Comparison of ENCODE assay signal across 8 mouse cellular contexts in genomic region chr6:91472868-91473804, GRCm38 (mm10). TPM values are rescaled to one million over a fixed set of nuclear protein-coding genes. Genes with fewer than 3 reads are reported as not detected.
DNase-seq lines count a peak whose midpoint lies in the region; ATAC-seq and TF ChIP-seq lines count a peak whose summit lies in the region.

TSS of gene Chchd4 (minus strand) at chr6:91473546.
TSS of gene Tmem43 (plus strand) at chr6:91473703.

- WGBS in bone marrow, adult 2 months, result under 1% methylated on average over 74 of the region's 74 CpGs
- under 1% methylated on average over 67 of the region's 74 CpGs for WGBS in embryonic facial prominence, embryonic 15.5 days
- WGBS in limb, embryonic 14.5 days, result under 1% methylated on average over 74 of the region's 74 CpGs
- WGBS in midbrain, postnatal 0 days, result under 1% methylated on average over 74 of the region's 74 CpGs

- peak within 1 kb of the TSS; percentile 53 for H3K27ac ChIP-seq in bone marrow, adult 2 months (ENCODE audit: control insufficient read depth, insufficient read depth, low read depth, low read length, poor library complexity)
- peak within 1 kb of the TSS; percentile 84 for H3K27ac ChIP-seq in embryonic facial prominence, embryonic 15.5 days (replicated peaks)
- H3K27ac ChIP-seq in limb, embryonic 14.5 days (replicated peaks; ENCODE audit: low read depth, low read length), result peak within 1 kb of the TSS; percentile 75
- peak within 1 kb of the TSS; percentile 75 for H3K27ac ChIP-seq in midbrain, postnatal 0 days (ENCODE audit: low read depth, low read length)

- peak; percentile 96 for ATAC-seq in embryonic facial prominence, embryonic 15.5 days (ENCODE audit: insufficient number of reproducible peaks, low FRiP score, low TSS enrichment, low read depth)
- peak; percentile 95 for ATAC-seq in limb, embryonic 14.5 days (ENCODE audit: low FRiP score, low read depth)
- ATAC-seq in midbrain, postnatal 0 days (ENCODE audit: low FRiP score), result peak; percentile 92

- TF ChIP-seq POLR2A in bone marrow, adult 2 months (IDR thresholded peaks at IDR 0.05; ENCODE audit: borderline replicate concordance, control insufficient read depth, low read depth, low read length), result peak; percentile 53; the same call in 1 of the 2 replicates
- TF ChIP-seq POLR2A in limb, embryonic 14.5 days (IDR thresholded peaks at IDR 0.05; ENCODE audit: borderline replicate concordance, extremely low read depth, insufficient read depth, insufficient read length), result peak; percentile 67; the same call in 1 of the 2 replicates

- H3K4me3 ChIP-seq in bone marrow, adult 2 months (replicated peaks; ENCODE audit: control insufficient read depth, low read depth, low read length), result peak within 1 kb of the TSS; percentile 93
- peak within 1 kb of the TSS; percentile 87 for H3K4me3 ChIP-seq in embryonic facial prominence, embryonic 15.5 days (replicated peaks)
- peak within 1 kb of the TSS; percentile 64 for H3K4me3 ChIP-seq in limb, embryonic 14.5 days (replicated peaks; ENCODE audit: low read length)
- peak within 1 kb of the TSS; percentile 85 for H3K4me3 ChIP-seq in midbrain, postnatal 0 days (ENCODE audit: low read depth, low read length)

- H3K9me3 ChIP-seq in embryonic facial prominence, embryonic 15.5 days (replicated peaks), result no peaks in the 10 kb centered on the region
- no peaks in the 10 kb centered on the region for H3K9me3 ChIP-seq in limb, embryonic 14.5 days (ENCODE audit: control insufficient read depth, low read length)
- no peaks in the 10 kb centered on the region for H3K9me3 ChIP-seq in midbrain, postnatal 0 days (ENCODE audit: low read length)

- peak; percentile 100 for DNase-seq in 416B (ENCODE audit: low read depth)
- peak; percentile 100 for DNase-seq in heart, adult 8-10 months (ENCODE audit: low spot score)
- peak; percentile 99 for DNase-seq in kidney, adult 9 months
- peak; percentile 100 for DNase-seq in limb, embryonic 14.5 days (ENCODE audit: low spot score)
- peak; percentile 99 for DNase-seq in midbrain, postnatal 0 days (ENCODE audit: low spot score)
- peak; percentile 94 to 97 for DNase-seq in spleen, postnatal 14 days (ENCODE audit: low spot score in 2 of 2)

- peak within 1 kb of the TSS; percentile 85 for H3K9ac ChIP-seq in embryonic facial prominence, embryonic 15.5 days
- H3K9ac ChIP-seq in limb, embryonic 14.5 days (ENCODE audit: low read depth, low read length, severe bottlenecking), result peak within 1 kb of the TSS; percentile 81
- H3K9ac ChIP-seq in midbrain, postnatal 0 days (replicated peaks; ENCODE audit: low read length, poor library complexity, severe bottlenecking), result peak within 1 kb of the TSS; percentile 77

- TF ChIP-seq CTCF in bone marrow, adult 2 months (IDR thresholded peaks at IDR 0.05; ENCODE audit: control insufficient read depth, insufficient read depth, low read length), result no peak
- peak; percentile 34 for TF ChIP-seq CTCF in midbrain, postnatal 0 days (IDR thresholded peaks at IDR 0.05)

- H3K4me1 ChIP-seq in bone marrow, adult 2 months (ENCODE audit: control insufficient read depth, insufficient read depth, low read length), result no peaks in the 10 kb centered on the region
- peaks cover 23% of the 10 kb centered on the region for H3K4me1 ChIP-seq in embryonic facial prominence, embryonic 15.5 days
- peaks cover 17% of the 10 kb centered on the region for H3K4me1 ChIP-seq in limb, embryonic 14.5 days (ENCODE audit: control insufficient read depth, insufficient read depth, low read length)
- peaks cover 13% of the 10 kb centered on the region for H3K4me1 ChIP-seq in midbrain, postnatal 0 days (ENCODE audit: insufficient read depth, low read length)

- no peaks in the 10 kb centered on the region for H3K27me3 ChIP-seq in embryonic facial prominence, embryonic 15.5 days
- no peaks in the 10 kb centered on the region for H3K27me3 ChIP-seq in limb, embryonic 14.5 days (ENCODE audit: control insufficient read depth, insufficient read depth, low read length)
- no peaks in the 10 kb centered on the region for H3K27me3 ChIP-seq in midbrain, postnatal 0 days (ENCODE audit: insufficient read depth, low read length)

- peak within 1 kb of the TSS; percentile 76 for H3K4me2 ChIP-seq in embryonic facial prominence, embryonic 15.5 days (replicated peaks)
- peak within 1 kb of the TSS; percentile 78 for H3K4me2 ChIP-seq in limb, embryonic 14.5 days (replicated peaks; ENCODE audit: low read depth, low read length, severe bottlenecking)
- peak within 1 kb of the TSS; percentile 83 for H3K4me2 ChIP-seq in midbrain, postnatal 0 days (ENCODE audit: low read depth, low read length, poor library complexity, severe bottlenecking)

- H3K36me3 ChIP-seq in embryonic facial prominence, embryonic 15.5 days, result peaks cover 20% of the 10 kb centered on the region
- peaks cover 16% of the 10 kb centered on the region for H3K36me3 ChIP-seq in limb, embryonic 14.5 days (ENCODE audit: control insufficient read depth, insufficient read depth, low read length)
- H3K36me3 ChIP-seq in midbrain, postnatal 0 days (ENCODE audit: insufficient read depth, low read length), result peaks cover 15% of the 10 kb centered on the region

RNA-seq across cellular contexts. Expression of gene Chchd4, which starts in this region (rescaled TPM):
- polyA plus RNA-seq in bone marrow, adult 2 months (2011; ENCODE audit: insufficient read depth, insufficient read length, low replicate concordance, missing spikeins), result 5.7 and 6.7 TPM in 2 replicates
- 22.2 and 22.3 TPM in 2 replicates for polyA plus RNA-seq in embryonic facial prominence, embryonic 15.5 days (2015; fragmentation: Nextera tagmentation; extraction: Ambion mirVana)
- total RNA-seq in heart, adult 8-10 months (2022), result 10 to 100 TPM; 14.5 to 20.5 (median 16.6) TPM
- 8.2 and 9.3 TPM in 2 replicates for polyA plus RNA-seq in limb, embryonic 14.5 days (2012; rRNA removed)
- polyA plus RNA-seq in limb, embryonic 14.5 days (2014; fragmentation: Nextera tagmentation; extraction: Ambion mirVana), result 22.0 and 23.4 TPM in 2 replicates
- total RNA-seq in midbrain, postnatal 0 days (2014; rRNA removed), result 17.8 and 20.8 TPM in 2 replicates
- 36.2 and 38.2 TPM in 2 replicates for polyA plus RNA-seq in midbrain, postnatal 0 days (2015; fragmentation: Nextera tagmentation; extraction: Ambion mirVana)

RNA-seq across cellular contexts. Expression of gene Tmem43, which starts in this region (rescaled TPM):
- polyA plus RNA-seq in bone marrow, adult 2 months (2011; ENCODE audit: insufficient read depth, insufficient read length, low replicate concordance, missing spikeins), result 12.6 and 27.9 TPM in 2 replicates
- polyA plus RNA-seq in embryonic facial prominence, embryonic 15.5 days (2015; fragmentation: Nextera tagmentation; extraction: Ambion mirVana), result 65.7 and 69.6 TPM in 2 replicates
- 10 to 100 TPM; 22.0 to 29.4 (median 26.1) TPM for total RNA-seq in heart, adult 8-10 months (2022)
- 60.3 and 70.0 TPM in 2 replicates for polyA plus RNA-seq in limb, embryonic 14.5 days (2012; rRNA removed)
- 64.8 and 65.7 TPM in 2 replicates for polyA plus RNA-seq in limb, embryonic 14.5 days (2014; fragmentation: Nextera tagmentation; extraction: Ambion mirVana)
- 90.0 and 90.2 TPM in 2 replicates for total RNA-seq in midbrain, postnatal 0 days (2014; rRNA removed)
- 57.2 and 58.7 TPM in 2 replicates for polyA plus RNA-seq in midbrain, postnatal 0 days (2015; fragmentation: Nextera tagmentation; extraction: Ambion mirVana)

Comparison
In these comparisons a context has a peak if more than half of its experiments do, and no peak if none do; other contexts are left out.
1. Peak in every context shown above with its lines: DNase-seq, ATAC-seq, H3K4me3 ChIP-seq and H3K27ac ChIP-seq.